Mouse (Mus musculus) CD4-positive, CD25-positive, alpha-beta regulatory T cell, adult 2 months (primary cell): ENCODE data around the gene Gnb5.
A peak's percentile ranks its signal among the peaks of the same experiment; 100 is the strongest.
"Not testable (repeated sequence)": the region's sequence is repeated elsewhere in the genome, so short reads cannot be mapped to it uniquely, and the experiment has no call there.

Source experiments
- DNase-seq: peaks from one replicate; pipeline ENCODE4 v3.0.0-alpha.2; 2012; ENCODE audit warnings: low read depth, low spot score

Gene Gnb5

DNA sequence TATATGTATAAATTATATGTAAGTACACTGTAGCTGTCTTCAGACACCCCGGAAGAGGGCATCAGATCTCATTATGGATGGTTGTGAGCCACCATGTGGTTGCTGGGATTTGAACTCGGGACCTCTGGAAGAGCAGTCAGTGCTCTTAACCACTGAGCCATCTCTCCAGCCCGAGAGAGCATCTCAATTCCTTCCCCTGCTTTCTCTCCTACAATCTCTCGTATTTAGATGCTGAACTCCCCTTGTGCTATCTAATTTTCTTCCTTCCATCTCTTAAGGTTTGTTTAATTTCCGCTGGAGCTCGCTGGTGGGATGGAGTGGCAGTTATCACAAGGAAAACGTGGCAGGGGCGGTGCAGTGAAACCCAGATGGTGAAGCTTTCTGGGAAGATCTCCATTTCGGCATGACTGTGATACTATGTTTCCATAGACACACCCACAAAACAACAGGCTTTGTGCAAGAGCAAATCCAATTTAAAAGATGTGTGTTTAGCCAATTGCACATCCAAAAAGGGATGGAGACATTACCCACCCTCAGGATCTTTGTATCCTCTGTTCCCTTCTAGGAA is 51.1 kb downstream of the Gnb5 start:
- DNase-seq, result no peak

DNA sequence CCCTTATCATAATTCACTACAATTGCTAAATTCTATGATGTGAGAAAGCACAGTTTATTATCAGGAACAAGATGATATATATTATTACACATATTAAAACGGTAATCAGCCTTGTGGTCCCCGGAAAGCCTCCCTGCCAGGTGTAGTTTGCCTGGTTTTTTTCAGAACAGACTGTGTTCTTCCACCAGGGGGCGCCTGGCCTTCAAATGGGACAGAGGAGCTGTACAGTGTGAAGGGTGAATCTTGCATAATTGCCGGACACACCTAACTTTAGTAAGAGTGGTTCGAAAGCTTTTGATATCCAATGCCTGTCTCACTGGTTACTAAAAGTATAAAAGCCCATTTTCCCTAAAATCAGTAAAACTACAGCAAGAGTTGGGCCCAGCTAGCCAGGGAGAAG is 55.6 kb downstream of the Gnb5 start:
- peak; percentile 86 for DNase-seq

DNA sequence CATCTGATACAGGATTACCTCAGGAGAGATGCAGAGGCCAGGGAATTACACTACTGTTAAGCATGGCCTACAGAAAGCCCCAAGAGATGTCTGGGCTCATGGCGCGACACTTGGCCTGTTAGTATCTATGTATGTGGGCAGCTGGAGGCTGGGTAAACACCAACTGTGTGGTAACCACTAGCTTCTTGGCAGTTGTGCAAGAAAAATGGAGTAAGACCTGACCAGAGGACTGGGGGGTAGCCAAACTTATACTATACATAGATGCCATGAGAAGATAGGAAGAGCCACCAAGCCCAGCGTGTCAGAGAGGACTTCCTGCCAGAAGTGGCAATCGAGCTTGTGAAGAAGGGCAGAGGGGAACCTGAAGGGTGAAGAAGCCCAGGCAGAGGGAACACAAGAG is 56.1 kb downstream of the Gnb5 start:
- DNase-seq, result no peak

DNA sequence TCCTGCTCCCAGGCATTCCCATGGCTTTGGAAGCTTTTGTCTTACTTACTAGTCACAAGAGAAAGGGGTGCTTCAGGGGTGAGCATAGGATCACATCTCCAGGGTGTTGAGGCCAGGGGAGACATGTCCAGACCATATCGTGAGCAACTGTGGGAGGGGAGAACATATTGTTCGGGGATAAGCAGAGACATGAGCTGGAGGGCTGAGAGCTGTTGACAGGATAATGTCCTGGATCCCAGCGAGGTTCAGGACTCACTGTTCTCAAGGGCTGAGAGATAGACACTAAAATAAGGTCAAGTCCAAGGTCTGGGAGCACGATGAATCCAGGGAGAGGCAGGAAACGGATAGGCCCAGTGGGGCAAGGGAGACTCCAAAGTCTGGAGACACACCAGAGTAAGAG is 56.9 kb downstream of the Gnb5 start:
- no peak for DNase-seq

DNA sequence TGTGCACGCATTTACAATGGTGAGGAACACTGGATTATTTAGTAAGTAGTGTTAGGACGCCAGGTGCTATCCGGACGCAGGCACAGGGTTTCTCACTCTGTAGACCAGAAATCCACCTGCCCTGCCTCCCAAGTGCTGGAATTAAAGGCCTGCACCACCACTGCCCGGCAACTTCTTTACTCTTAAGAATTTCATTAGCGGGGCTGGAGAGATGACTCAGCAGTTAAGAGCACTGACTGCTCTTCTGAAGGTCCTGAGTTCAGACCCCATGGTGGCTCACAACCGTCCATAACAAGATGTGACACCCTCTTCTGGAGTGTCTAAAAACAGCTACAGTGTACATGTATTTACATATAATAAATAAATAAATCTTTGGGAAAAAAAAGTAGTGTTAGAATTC is 57.6 kb downstream of the Gnb5 start:
- DNase-seq, result not testable (repeated sequence)

DNA sequence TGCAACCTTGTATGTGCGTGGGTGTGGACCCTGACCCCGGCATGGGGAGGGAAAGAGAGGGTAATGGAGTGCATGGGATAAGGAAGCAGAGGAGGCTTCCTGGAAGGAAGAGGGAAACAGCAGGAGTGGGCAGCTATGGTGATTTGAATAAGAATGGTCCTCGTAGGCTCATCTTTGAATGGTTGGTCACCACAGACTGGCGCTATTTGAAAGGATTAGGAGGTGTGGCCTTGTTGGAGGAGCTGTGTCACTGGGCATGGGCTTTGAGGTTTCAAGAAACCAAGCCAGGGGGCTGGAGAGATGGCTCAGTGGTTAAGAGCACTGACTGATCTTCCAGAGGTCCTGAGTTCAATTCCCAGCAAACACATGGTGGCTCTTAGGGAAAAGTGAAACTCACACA is 59.1 kb downstream of the Gnb5 start:
- no peak for DNase-seq

DNA sequence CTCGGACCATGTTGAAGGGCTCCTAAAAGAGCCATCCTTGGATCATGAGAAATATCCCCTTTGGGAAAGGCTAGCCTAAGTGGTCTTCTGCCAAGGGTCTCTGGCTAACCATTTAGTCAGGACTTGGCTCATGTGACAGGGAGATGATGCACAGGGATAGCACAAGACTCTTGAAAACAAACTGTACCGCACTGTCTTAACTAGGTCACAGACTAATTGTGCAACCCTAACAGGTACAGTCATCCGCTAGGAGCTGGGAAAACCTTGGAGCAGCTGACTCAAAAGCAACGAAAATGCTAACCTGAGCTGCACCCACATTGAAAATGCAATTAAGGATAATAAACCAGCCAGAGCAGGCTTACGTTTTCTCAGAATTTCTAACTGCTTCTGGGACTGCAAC is 60.1 kb downstream of the Gnb5 start:
- no peak for DNase-seq

DNA sequence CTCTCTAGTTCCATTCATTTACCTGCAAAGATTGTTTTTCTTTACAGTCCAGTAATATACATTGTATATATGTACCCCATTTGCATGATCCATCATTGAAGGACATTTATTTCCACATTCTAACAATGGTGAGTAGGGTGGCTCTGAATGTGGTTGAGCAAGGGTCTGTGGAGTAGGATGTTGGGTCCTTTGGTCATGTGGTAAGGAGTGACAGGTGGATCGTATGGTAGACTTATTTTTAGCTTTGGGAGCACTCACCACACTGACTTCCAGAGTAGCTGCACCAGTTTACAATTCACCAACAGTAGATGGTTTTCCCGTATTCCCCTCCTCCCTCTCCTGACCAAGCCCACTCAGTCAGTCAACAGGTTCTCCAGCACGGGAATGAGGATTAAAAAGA is 62.7 kb downstream of the Gnb5 start:
- DNase-seq, result no peak

DNA sequence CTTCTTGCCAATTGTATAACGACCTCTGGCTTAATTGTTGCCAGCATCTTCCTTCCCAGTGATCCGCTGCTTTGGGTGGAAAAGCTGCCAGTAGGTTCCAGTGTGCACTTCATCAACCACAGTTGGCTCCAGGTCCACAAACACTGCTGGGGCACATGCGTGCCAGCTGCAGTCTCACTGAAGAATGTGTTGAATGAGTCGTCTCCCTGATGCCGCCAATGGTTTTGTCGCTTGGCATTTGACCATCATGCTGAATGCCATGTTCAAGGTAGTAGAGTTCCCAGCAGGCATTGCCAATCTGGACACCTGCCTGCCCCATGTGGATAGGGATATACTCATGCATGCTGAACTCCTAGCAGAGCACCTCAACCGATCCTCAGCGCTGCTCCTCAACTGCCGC is 69.5 kb downstream of the Gnb5 start:
- no peak for DNase-seq

DNA sequence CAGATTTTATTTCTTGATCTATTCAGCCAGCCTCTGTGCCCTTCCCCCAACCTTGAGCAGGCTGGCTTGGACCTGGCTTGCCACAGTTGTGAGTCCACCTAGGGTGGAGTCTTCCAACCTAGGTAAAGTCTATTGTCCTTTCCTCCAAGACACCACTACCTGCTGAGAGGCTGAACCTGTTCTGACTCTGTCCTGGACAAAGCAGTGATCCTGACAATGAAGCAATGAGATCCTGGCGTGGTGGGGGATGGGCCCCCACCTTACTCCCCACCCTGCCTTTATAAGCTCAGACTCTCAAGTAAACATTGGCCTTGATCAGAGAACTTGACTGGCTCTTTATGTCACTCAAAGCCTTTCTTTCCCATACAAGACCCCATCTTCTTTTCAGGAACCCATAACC is 70.3 kb downstream of the Gnb5 start:
- no peak for DNase-seq

DNA sequence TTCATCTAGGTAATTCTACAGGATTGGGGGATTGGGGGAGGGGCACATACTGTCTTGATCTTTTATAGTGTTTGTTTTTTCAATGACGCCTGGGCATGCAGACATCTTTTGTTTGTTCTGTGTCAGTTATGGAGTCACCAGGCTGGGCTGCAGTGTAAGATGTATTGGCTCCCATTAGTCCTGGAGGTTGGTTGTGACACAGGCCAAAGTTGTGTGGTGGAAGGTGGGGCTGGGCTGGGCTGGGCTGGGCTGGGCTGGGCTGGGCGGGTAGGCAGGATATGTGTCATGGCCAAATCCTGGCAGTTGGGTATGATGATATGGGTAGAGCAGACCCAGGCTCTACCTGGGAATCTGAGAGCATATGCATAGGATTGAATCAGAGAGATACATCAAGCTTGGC is 72.7 kb downstream of the Gnb5 start:
- no peak for DNase-seq

DNA sequence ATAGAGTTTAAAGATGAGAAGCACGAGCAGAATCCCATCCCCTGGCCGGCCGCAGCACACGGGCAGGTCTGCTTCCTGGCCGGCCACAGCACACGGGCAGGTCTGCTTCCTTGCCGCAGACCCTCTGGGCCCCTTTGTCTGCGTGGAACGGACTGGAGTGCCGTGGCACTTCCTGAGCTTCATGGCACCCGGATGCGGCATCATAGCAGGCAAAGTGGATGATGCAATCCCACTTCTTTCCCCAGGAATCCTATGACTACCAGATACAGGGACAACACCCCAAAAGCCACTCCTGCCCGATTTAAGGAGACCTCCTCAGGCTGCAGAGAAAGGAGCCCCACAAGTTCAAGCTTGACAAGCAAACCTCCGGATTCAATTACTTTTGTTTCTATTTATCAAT is 76.7 kb downstream of the Gnb5 start:
- no peak for DNase-seq

DNA sequence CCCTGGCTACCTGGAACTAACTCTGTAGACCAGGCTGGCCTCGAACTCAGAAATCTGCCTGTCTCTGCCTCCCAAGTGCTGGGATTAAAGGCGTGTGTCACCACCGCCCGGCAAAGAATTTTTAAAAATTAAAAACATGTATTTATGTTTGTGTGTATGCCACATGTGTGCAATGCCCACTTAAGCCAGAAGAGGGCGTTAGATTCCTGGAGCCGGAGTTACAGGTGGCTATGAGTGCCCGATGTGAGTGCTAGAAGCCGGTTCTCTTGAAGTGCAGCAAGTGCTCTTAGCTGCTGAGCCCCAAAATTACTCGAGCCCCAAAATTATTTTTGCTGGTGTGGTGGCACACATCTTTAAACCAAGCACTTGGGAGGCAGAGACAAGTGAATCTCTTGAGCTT is 77.7 kb downstream of the Gnb5 start:
- DNase-seq, result peak; percentile 45

DNA sequence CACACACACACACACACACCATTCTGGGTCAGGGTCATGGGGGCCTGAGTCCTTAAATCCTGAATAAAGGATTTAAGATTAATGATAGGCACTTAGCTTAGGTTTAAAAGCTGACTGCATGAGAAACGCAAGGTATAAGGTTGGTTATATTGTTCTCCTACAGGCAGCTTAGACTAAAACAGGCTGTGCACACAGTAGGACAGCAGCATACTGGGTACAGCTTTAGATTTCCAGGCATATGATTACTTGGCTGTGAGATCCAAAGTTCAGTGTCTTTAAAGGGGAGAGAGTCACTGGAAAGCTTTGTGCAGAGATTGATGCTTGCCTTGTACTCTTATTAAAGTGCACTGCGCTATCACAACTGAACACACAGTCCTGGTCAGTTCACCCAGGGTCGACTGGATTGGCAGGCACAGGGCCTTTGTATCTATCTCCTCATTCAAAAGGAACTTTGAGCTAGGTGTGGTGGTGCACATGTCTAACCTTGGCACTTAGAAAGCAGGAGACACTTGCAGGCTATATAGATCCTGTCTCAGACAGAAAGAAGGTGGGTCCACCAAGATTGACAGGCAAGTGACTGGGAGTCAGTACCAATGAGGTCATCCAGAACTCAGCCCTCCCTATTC is 78.4 kb downstream of the Gnb5 start:
- DNase-seq, result no peak

DNA sequence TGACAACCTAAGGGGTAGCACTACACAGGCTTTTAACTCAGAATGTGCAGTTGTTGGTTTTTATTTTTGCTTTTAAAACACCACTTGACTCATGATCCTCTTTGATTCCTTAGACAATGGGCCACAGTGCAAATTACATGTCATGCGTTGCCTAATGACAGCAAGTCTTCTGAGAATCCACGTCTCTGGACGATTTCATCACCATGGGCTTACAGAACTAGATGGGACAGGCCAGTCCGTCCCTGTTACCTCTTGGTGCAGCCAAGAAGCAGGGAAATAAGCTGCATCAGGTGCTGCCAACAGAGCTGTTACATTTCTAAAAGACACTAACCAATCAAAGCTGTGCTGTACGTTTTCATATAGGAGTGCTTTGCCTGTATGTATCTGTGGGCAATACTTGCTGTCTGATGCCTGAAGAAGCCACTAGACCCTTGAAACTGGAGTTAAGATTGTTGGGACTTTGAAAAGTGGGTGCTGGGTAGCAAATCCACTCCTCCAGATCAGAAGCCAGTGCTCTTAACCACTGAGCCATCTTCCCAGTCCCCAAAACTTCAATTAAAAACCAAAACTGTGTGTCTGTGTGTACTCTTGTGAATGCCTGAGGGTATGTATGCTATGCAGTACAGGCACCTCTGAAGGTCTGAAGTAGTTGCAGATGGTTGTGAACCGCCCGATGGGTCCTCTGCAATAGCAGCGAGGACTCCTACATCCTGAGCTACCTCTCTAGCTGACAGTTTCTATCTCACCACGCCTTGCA is 79.3 kb downstream of the Gnb5 start:
- DNase-seq, result no peak

DNA sequence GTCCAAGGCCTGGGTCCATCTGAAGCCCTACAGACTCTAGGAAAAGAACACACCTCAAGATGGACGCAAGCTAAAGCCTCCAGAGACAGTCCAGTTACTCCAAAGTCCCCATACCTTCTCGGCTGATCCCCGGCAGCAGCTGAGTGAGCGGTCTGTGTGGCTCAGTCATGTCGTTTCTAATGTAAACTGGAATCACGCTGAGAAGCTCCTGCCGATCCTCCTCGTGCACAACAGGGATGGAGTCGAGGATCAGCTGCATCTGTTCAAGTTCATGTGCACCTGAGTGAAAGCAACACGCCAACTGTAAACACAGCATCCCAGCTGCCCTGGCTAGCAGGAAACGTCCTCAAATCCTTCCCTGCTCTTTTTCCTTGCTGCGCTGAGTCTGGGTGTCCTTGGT is 87.2 kb downstream of the Gnb5 start:
- DNase-seq, result no peak
